Mouse (Mus musculus) cerebellum, adult 2 months (tissue): Measurements from ENCODE around the gene Dpp6. TPM values are rescaled to one million over a fixed set of nuclear protein-coding genes. Genes with fewer than 3 reads are reported as not detected.

Experiments
- DNase-seq, 2 experiments: peaks; one replicate each; pipeline ENCODE4 v3.0.0; 2021
- H3K27ac ChIP-seq: fragments of 200-500 bp; 2 replicates; pipeline ENCODE4 v1.5.1; 2012; ENCODE audit warnings: low read length, control low read depth, inconsistent platforms; ENCODE audit not compliant: insufficient read depth
- H3K27me3 ChIP-seq: fragments of 200-500 bp; 2 replicates; pipeline ENCODE4 v1.6.1; 2012; ENCODE audit warnings: inconsistent platforms, mild to moderate bottlenecking, low read length, moderate library complexity; ENCODE audit not compliant: control insufficient read depth, insufficient read depth
- H3K4me1 ChIP-seq: fragments of 200-500 bp; 2 replicates; pipeline ENCODE4 v1.6.1; 2011; ENCODE audit warnings: low read length; ENCODE audit not compliant: control insufficient read depth, insufficient read depth
- H3K4me3 ChIP-seq: fragments of 200-500 bp; replicated peaks from 2 replicates; pipeline ENCODE3; 2011; ENCODE audit warnings: mild to moderate bottlenecking, low read depth, low read length, control low read depth; ENCODE audit not compliant: insufficient read depth
- CTCF ChIP-seq: fragments of 200-500 bp; IDR thresholded peaks from 2 replicates; pipeline ENCODE4 v1.5.1; 2011; ENCODE audit warnings: low read depth, mild to moderate bottlenecking, control low read depth, low read length, moderate library complexity, borderline replicate concordance; ENCODE audit not compliant: insufficient read depth
- POLR2A ChIP-seq: fragments of 200-500 bp; IDR thresholded peaks from 2 replicates; pipeline ENCODE4 v1.6.1; 2011; ENCODE audit warnings: low read length, control low read depth, borderline replicate concordance; ENCODE audit not compliant: insufficient read depth
- WGBS: fragments of 180-500 bp; shearing (Covaris S2); methylation state at CpG from one replicate; pipeline ENCODE4 v1.1.7; 2018; 5-methylcytosine and 5-hydroxymethylcytosine counted together
- polyA plus RNA-seq: library from polyadenylated mRNA; depleted of rRNA; stranded (reverse); fragments of >200 nt; gene quantifications from 2 replicates; pipeline ENCODE4 v1.2.3, GENCODE M21; 2012

Dpp6 gene
- polyA plus RNA-seq, 1 experiment = 183 TPM

DNA sequence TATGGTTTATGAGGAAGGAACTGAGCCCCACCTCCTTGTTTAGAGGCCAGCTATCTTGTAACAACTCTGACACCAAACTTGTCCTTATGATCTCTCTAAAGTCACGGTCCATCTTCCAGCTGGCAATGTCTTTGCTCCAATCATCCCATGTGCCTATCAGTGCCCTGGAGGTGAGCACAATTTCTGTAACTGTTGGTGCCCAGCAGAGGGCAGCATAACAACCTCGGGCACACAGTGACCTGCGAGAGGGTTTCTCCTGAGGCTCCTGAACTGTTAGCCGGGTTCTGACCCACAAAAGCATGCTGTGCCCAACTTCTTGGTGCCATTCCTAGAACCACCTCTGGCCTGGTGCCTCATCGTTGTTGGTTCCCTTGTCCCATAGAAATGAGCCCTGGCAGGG, 863.5 kb downstream of the Dpp6 start:
- H3K27me3 ChIP-seq = no peaks in the 10 kb centered on the region
- H3K4me3 ChIP-seq = no peak overlapping the region
- peaks cover 10% of the 10 kb centered on the region; the same call in 1 of the 2 replicates for H3K4me1 ChIP-seq
- no peak overlapping the region for H3K27ac ChIP-seq
- WGBS = 26% methylated on average over 5 of the region's 5 CpGs
- peak; percentile 52 to 56 for DNase-seq
- TF ChIP-seq CTCF (peak; percentile 70), POLR2A (no peak)

DNA sequence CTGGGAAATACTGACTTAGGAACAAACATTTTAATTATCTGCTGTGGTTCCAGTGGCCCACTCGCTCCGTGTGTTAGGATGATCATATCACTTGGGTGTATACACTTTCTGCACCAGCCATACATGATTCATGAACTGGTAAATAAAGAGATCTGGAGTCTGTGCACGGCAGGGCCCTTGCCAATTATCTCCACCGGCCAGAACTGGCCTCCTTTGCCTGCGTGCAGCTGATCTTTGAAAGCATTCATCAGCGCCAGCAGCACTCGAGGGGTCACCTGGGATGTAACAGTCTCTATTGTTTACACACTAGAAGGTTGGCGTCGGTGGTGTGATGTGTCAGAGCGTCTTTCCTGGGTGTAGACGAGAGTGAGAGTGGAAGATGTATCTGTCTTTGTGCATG, 868.2 kb downstream of the Dpp6 start:
- no peaks in the 10 kb centered on the region for H3K27me3 ChIP-seq
- H3K4me1 ChIP-seq = no peaks in the 10 kb centered on the region
- no peak overlapping the region for H3K4me3 ChIP-seq
- H3K27ac ChIP-seq = no peak overlapping the region
- TF ChIP-seq POLR2A (no peak), CTCF (no peak)
- 47% methylated on average over 11 of the region's 11 CpGs for WGBS
- DNase-seq = no peak

DNA sequence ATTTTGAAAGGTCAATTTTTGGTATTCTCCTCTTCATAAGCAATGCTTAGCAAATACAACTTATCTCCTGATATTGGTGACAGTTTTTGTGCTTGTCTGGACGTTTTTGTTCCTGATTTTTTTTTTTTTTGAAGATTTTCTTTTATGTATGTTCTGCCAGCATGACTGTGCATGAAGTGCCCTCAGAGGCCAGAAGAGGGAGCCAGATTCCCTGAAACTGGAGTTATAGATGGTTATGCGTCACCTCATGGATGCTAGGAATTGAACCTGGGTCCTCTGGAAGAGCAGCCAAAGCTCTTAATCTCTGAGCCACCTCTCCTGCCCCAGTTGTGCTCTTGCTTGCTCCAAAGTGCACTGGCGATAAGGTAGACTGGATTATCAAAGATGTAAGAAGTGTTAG, 868.9 kb downstream of the Dpp6 start:
- Histone ChIP-seq H3K4me3 (no peak overlapping the region), H3K4me1 (no peaks in the 10 kb centered on the region), H3K27me3 (no peaks in the 10 kb centered on the region), H3K27ac (no peak overlapping the region)
- TF ChIP-seq CTCF (0 out of 2 replicates have a peak, but pooled peaks have one; percentile 21), POLR2A (no peak)
- 78% methylated on average over 3 of the region's 3 CpGs for WGBS
- no peak for DNase-seq

DNA sequence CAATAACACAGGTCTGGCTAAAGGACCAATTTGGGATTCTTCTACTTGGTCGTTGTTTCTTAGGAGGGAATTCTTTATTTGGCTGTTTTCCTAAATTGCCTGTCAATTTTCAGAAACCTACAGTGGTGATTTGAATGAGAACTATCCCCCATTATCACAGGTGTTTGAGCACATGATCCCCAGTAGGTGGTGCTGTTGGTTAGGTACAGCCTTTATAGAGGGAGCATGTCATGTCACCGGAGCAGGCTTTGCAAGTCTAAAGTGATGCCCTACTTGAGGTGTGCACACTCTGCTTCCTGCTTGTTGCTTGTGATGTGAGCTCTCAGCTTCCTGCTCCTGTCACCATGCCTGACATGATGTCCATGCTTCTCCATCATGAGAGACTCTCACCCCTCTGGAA, 870.3 kb downstream of the Dpp6 start:
- no peak overlapping the region for H3K27ac ChIP-seq
- no peak overlapping the region for H3K4me3 ChIP-seq
- H3K27me3 ChIP-seq = no peaks in the 10 kb centered on the region
- H3K4me1 ChIP-seq = no peaks in the 10 kb centered on the region
- 91% methylated on average over 2 of the region's 2 CpGs for WGBS
- no peak for DNase-seq
- TF ChIP-seq CTCF = no peak
- no peak for TF ChIP-seq POLR2A

DNA sequence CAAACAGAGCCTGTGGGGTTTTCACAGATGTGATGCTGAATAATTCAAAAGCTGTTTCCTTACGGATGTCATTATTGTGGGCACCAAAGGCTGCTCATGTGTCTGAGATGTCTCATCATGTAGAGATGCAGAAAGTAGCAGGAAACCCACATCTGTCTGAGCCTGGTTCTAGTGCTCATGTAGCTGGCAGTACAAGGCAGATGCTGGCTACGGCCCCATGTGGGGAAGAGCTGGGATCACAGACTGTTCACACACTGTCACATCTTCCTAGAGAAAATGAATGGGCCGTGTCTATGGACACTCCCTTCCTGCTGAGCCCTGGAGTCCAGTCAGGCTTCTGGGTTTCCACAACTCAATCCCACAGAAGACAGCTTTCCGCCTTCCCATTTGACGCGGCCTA, 885.5 kb downstream of the Dpp6 start:
- 67% methylated on average over 6 of the region's 6 CpGs for WGBS
- Histone ChIP-seq H3K27ac (no peak overlapping the region), H3K4me1 (no peaks in the 10 kb centered on the region), H3K4me3 (no peak overlapping the region), H3K27me3 (no peaks in the 10 kb centered on the region)
- no peak for DNase-seq
- TF ChIP-seq POLR2A = no peak
- TF ChIP-seq CTCF = no peak

DNA sequence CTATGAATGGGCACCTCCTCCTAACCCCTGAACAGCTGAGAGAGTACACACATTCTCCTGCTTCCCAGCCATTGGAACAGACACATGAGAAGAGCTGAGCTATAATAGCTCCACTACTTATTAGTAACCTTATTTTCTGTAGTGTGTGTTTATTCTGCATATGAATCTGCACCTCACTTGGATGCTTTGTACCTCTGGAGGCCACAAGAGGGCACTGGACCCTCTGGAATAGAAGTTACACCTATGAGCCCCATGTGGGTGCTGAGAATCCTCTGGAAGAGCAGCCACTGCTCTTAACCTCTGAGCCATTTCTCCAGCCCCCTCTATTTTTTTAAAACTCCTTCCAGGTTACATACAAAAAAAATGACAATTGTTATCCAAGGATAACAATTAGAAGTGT, 888.0 kb downstream of the Dpp6 start:
- no peaks in the 10 kb centered on the region for H3K4me1 ChIP-seq
- no peak overlapping the region for H3K4me3 ChIP-seq
- H3K27ac ChIP-seq = no peak overlapping the region
- no peak for DNase-seq
- TF ChIP-seq CTCF = no peak
- no peak for TF ChIP-seq POLR2A
- no peaks in the 10 kb centered on the region for H3K27me3 ChIP-seq

DNA sequence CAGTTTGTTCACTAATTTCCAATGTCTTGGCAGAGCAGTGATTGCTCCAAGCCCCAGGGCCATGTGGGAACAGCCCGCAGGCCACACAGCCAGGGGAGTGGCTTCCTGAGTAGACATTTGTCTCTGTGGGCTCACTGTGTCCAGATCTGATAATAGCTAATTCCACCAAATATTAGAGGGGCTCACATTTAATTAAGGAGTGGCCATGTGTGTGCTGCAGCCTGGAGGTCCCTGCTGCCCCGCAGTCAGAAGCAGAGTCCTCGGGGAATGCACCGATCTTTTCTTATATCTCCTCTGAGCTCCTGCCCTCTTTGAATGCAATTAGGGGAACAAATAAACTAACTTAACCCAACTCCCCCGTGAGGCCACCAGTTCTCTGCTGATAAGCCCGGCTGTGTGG, 889.5 kb downstream of the Dpp6 start:
- Histone ChIP-seq H3K27me3 (no peaks in the 10 kb centered on the region), H3K4me3 (no peak overlapping the region), H3K4me1 (no peaks in the 10 kb centered on the region), H3K27ac (no peak overlapping the region)
- TF ChIP-seq POLR2A = no peak
- no peak for TF ChIP-seq CTCF
- 87% methylated on average over 6 of the region's 6 CpGs for WGBS
- no peak for DNase-seq

DNA sequence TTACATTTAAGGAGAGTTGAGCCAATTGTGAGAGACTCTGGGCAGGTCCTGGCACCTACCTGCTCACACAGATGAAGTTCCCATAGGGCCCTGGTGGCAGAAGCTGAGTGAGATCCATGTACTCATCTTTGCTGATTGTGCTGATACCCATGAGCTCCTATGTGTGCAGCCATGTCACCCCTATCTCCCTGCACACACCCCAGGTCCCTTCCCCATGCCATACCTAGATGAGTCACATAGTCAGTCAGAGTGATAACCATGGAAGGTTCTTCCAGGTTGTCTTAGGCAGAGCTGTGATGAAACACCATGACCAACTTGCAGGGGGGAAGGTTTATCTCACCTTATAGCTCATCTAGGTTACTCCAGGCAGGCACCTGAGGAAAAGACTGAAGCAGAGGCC, 890.3 kb downstream of the Dpp6 start:
- Histone ChIP-seq H3K4me3 (no peak overlapping the region), H3K4me1 (no peaks in the 10 kb centered on the region), H3K27me3 (no peaks in the 10 kb centered on the region), H3K27ac (no peak overlapping the region)
- no peak for DNase-seq
- TF ChIP-seq POLR2A (no peak), CTCF (no peak)
